Mouse (Mus musculus): Measurements from ENCODE around the gene Rinl.

Rinl gene

GRCm38 (mm10) chr7:28809401-28810089 lies 20.8 kb downstream of the Rinl start:
- peak; percentile 75 to 77 for DNase-seq

GRCm38 (mm10) chr7:28810107-28811066 lies 21.6 kb downstream of the Rinl start:
- DNase-seq, result peak; percentile 98 to 99

- peak; percentile 96 to 97 for DNase-seq
These were observed 22.5 kb downstream of the Rinl start for GRCm38 (mm10) chr7:28811228-28811627.

- no peak for DNase-seq
These were observed 23.0 kb downstream of the Rinl start for GRCm38 (mm10) chr7:28811640-28812275.

- no peak for DNase-seq
These were observed 23.7 kb downstream of the Rinl start for GRCm38 (mm10) chr7:28812436-28812835.

GRCm38 (mm10) chr7:28812949-28813348 lies 24.2 kb downstream of the Rinl start:
- DNase-seq, result no peak

- DNase-seq, result no peak
These were observed 25.7 kb downstream of the Rinl start for GRCm38 (mm10) chr7:28814306-28815034.

GRCm38 (mm10) chr7:28815230-28815629 lies 26.5 kb downstream of the Rinl start:
- DNase-seq, result no peak

GRCm38 (mm10) chr7:28816201-28816600 lies 27.4 kb downstream of the Rinl start:
- DNase-seq, result no peak

- DNase-seq, result no peak
These were observed 28.2 kb downstream of the Rinl start for GRCm38 (mm10) chr7:28816920-28817319.

- DNase-seq, result no peak
These were observed 28.8 kb downstream of the Rinl start for GRCm38 (mm10) chr7:28817524-28817923.

GRCm38 (mm10) chr7:28817957-28818356 lies 29.2 kb downstream of the Rinl start:
- DNase-seq, result no peak

- DNase-seq, result no peak
These were observed 29.7 kb downstream of the Rinl start for GRCm38 (mm10) chr7:28818436-28818835.

- DNase-seq, result no peak
These were observed 30.2 kb downstream of the Rinl start for GRCm38 (mm10) chr7:28818861-28819452.

GRCm38 (mm10) chr7:28819571-28819970 lies 30.8 kb downstream of the Rinl start:
- DNase-seq, result no peak

- peak; percentile 48 to 70 for DNase-seq
These were observed 31.8 kb downstream of the Rinl start for GRCm38 (mm10) chr7:28820358-28821260.

- DNase-seq, result no peak
These were observed 32.6 kb downstream of the Rinl start for GRCm38 (mm10) chr7:28821261-28821831.

GRCm38 (mm10) chr7:28822556-28822955 lies 33.8 kb downstream of the Rinl start:
- no peak for DNase-seq

- no peak for DNase-seq
These were observed 34.5 kb downstream of the Rinl start for GRCm38 (mm10) chr7:28822993-28823903.

GRCm38 (mm10) chr7:28823932-28824331 lies 35.2 kb downstream of the Rinl start:
- no peak for DNase-seq
